Mouse (Mus musculus) right cerebral cortex, postnatal 14 days (tissue): ENCODE measurements around the gene Fbxo44.
"Not testable (repeated sequence)": the region's sequence is repeated elsewhere in the genome, so short reads cannot be mapped to it uniquely, and the experiment has no call there.

Experiments
- DNase-seq: peaks from one replicate; pipeline ENCODE4 v3.0.0; 2022

Gene Fbxo44

DNA sequence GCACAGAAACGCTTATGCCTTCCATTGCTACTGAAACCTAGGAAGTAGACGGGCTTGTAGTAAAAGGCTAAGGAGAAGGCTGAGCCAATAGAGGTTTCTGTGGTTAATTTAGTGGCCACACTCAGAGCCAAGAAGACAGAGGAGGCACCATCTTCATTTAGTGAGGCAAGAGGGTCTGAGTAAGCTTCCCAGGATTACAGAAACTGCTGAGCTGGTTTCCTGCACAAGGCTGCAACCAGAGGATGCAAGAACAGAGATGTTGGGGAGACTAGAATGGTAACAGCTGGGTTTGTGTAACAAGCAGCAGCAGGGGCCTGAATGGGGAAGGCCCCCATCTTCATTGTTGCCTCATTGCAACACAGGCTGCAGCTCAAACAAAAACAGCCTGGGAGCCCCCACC is 31.6 kb downstream of the Fbxo44 start:
- no peak for DNase-seq

- DNase-seq: no peak
Measured at GRCm38 (mm10) chr4:148128241-148128640, 32.0 kb downstream of the Fbxo44 start.

DNA sequence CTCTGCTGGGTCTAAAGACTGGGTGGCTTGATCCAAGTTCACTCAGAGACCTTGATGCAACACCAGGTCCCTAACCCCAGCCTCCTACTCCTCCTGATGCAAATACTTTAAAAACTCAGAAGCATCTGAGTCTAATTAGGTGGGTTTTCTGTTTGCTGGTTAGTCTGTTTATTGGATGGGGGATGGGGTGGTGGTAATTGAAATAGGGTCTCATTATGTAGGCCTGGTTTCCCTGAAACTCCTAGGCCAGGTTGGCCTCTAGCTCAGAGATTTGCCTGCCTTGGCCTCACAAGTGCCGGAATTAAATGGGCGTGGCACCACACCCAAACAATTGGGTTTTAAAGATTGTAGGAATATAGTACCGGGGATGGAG is 37.6 kb downstream of the Fbxo44 start:
- no peak for DNase-seq

DNA sequence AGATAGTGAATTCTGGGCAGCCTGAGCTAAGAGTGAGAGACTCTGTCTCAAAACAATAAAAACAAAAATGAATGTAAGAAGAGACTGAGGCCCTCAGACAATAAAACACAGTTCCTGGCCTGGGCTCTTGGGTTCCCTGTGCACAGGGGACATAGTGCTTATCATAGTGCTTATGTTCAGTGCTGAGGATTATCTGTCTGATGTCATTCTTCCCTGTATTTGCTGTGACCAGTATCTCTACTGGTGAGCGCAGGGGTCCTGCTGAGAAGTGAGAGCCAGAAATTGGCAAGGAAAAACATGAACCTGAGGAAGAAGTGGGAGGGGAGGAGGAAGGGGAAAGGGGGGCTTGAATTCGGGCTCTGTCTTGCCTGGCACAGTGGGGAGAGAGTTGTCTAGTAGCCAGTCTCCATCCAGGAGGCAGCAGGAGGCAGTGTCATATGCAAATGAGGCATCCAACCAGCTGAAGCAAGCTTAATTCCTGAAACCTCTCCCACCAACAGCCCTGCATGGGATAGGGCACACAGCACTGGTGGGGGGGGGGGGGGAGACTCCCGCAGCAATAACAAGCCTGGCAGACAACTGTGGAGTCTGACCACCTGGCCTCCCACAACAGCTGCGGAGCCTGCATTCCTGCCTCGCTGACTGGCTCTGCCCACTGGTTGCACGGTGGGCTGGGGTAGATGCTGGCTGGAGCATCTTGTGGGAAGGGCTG is 38.1 kb downstream of the Fbxo44 start:
- DNase-seq: no peak

GRCm38 (mm10) chr4:148121362-148121761 is 38.9 kb downstream of the Fbxo44 start:
- DNase-seq: peak; percentile 74

- no peak for DNase-seq
Measured at GRCm38 (mm10) chr4:148120555-148120954, 39.7 kb downstream of the Fbxo44 start.

DNA sequence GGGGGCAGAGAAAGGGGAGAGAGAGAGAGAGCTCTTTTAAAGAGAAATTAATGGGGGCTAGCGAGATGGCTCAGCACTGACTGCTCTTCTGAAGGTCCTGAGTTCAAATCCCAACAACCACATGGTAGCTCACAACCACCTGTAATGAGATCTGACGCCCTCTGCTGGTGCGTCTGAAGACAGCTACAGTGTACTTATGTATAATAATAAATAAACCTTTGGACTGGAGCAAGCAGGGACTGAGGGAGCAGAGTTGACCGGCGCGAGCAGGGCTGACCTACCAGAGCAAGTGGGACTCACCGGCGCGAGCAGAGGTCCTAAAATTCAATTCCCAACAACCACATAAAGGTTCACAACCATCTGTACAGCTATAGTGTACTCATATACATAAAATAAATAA is 40.7 kb downstream of the Fbxo44 start:
- DNase-seq: not testable (repeated sequence)

DNA sequence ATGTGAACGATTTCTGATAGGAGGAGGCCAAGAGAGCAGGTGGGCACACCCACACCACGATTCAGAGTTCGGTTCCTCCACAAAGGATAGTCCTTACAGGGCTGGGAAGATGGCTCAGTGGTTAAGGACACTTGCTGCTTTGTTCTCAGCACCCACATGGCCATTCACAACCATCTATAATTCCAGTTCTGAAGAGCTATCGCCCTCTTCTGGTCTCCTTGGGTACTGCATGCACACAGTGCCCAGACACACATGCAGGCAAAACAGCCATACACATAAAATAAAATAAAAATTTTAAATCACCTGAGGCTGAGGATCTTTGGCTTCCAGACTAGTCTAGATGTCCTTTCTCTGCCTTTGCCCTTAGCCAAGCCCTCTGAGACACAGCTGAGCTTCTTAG is 42.9 kb downstream of the Fbxo44 start:
- DNase-seq: no peak

DNA sequence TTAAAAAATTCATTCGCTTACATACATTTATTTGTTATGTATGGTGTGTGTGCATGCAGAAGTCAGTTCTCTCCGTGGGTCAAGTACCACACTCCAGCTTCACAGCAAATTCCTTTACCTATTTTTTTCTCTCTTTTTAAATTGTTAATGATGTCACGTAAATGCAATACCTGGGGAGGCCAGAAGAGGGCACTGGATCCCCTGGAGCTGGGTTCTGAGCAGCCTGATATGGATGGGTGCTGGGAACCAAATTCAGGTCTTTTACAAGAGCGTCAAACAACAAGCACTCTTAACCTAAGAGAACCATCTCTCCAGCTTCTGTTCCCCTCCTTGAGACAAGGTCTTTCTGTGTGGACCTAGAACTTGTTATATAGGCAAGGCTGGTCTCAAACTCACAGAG is 43.6 kb downstream of the Fbxo44 start:
- DNase-seq: no peak

DNA sequence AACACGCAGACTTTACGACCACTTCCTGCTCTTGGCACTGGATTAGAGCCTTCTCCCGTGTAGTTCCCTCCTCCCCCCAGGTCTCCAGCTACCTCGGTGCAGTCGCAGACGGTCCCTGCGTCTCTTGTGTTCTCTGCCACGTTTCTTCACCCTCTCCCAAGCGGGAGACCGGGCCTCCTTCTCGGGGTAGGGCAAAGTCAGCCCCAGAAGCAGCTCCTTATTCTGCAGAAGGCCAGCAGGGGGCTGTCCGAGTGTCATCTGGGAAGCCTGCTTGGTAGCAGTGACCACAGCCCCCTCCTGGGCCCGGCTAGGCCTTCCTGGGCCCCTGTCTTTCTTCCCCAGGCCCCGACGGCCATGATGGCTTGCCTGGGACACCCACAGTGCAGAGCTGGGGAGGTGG is 44.8 kb downstream of the Fbxo44 start:
- peak; percentile 39 for DNase-seq

GRCm38 (mm10) chr4:148114758-148115391 is 45.4 kb downstream of the Fbxo44 start:
- DNase-seq: peak; percentile 83

- no peak for DNase-seq
Measured at GRCm38 (mm10) chr4:148112519-148112918, 47.8 kb downstream of the Fbxo44 start.

DNA sequence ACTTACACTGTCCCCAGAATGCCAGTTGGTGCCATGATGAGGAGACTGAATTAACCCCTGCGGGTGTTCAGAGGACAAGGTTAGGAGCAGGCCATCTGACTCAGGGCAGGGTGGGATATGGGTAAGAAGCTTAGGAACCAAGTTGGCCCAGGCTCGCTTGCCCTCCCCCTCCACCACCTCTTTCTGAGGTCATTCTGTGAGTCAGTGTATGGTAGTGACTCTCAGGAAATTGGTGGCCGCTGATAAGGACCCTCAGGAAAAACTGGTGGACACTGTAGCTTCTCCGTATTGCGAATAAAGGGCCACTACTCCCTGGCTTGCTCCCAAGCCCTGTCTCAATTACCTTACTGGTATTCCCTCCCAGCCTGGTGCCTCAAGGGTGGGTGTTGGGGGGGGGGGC is 51.1 kb downstream of the Fbxo44 start:
- no peak for DNase-seq

DNA sequence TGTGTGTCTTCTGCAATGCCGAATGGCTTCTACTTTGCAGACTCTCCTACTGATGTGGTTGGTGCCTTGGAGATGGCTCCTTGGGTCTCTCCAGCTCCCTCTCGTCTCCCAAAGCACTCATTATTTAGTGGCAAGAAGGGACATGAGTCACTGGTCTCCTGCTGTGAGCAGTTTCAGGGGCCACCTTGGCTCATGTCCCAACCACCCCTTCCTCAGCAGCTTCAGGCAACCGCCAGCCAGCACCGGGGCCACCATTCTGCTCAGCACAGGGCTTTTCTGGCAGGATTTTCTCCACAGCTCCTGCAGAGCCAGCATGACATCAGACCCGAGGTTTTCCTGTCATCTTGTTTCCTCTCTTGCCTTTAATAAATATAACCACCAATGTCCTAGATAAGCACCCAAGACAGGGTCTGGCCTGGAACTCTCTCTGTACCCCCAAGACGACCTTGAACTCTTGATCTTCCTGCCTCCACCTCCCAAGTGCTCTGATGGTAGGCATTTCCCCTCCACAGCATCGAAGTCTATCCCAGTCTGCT is 51.6 kb downstream of the Fbxo44 start:
- DNase-seq: no peak

GRCm38 (mm10) chr4:148107621-148108291 is 52.5 kb downstream of the Fbxo44 start:
- DNase-seq: no peak

- no peak for DNase-seq
Measured at GRCm38 (mm10) chr4:148104146-148104545, 56.1 kb downstream of the Fbxo44 start.
